Mouse (Mus musculus) liver, embryonic 11.5 days (tissue): ENCODE measurements at regions not wholly inside any gene's neighbourhood (a gene's known extent, or its start where the extent isn't known, plus 50 kb on each side); places are given as distances from the start of the nearest gene placed in this dataset.

Experiments
- ATAC-seq: fragments of 200-750 bp; cut with Nextera tagmentation; replicated peaks from 2 replicates; pipeline ENCODE4 v1.8.0; 2017; ENCODE audit warnings: moderate number of reproducible peaks, mild to moderate bottlenecking, moderate TSS enrichment, moderate library complexity; ENCODE audit not compliant: low FRiP score
- DNase-seq: peaks from one replicate; pipeline ENCODE4 v3.0.0-alpha.2; 2017; ENCODE audit warnings: low spot score
- H3K27ac ChIP-seq: fragments of 300-500 bp; sonication (generic); 2 replicates; pipeline ENCODE4 v1.5.1; 2014; ENCODE audit warnings: mild to moderate bottlenecking, low read depth, low read length, control low read depth
- H3K27me3 ChIP-seq: fragments of 300-500 bp; sonication (generic); replicated peaks from 2 replicates; pipeline ENCODE4 v1.6.1; 2014; ENCODE audit warnings: low read length, mixed read lengths; ENCODE audit not compliant: control insufficient read depth, insufficient read depth
- H3K36me3 ChIP-seq: fragments of 300-500 bp; sonication (generic); 2 replicates; pipeline ENCODE4 v1.6.1; 2014; ENCODE audit warnings: mild to moderate bottlenecking, low read length, moderate library complexity, mixed read lengths; ENCODE audit not compliant: control insufficient read depth, insufficient read depth
- H3K4me1 ChIP-seq: fragments of 300-500 bp; sonication (generic); replicated peaks from 2 replicates; pipeline ENCODE4 v1.6.1; 2014; ENCODE audit warnings: low read length, mixed read lengths; ENCODE audit not compliant: control insufficient read depth, insufficient read depth
- H3K4me2 ChIP-seq: fragments of 300-500 bp; sonication (generic); 2 replicates; pipeline ENCODE4 v1.6.1; 2014; ENCODE audit warnings: mild to moderate bottlenecking, control low read depth, moderate library complexity
- H3K4me3 ChIP-seq: fragments of 300-500 bp; sonication (generic); 2 replicates; pipeline ENCODE4 v1.5.1; 2014; ENCODE audit warnings: low read depth, low read length, control low read depth
- H3K9ac ChIP-seq: fragments of 300-500 bp; sonication (generic); 2 replicates; pipeline ENCODE4 v1.6.1; 2014; ENCODE audit warnings: low read depth, low read length, control low read depth
- H3K9me3 ChIP-seq: fragments of 300-500 bp; sonication (generic); 2 replicates; pipeline ENCODE4 v1.6.1; 2016; ENCODE audit warnings: low read length, inconsistent platforms, mixed read lengths; ENCODE audit not compliant: control insufficient read depth
- WGBS: fragments of 180-500 bp; shearing (Covaris S2); extraction: QIAGEN DNeasy Blood & Tissue Kit; methylation state at CpG from one replicate; pipeline ENCODE4 v1.1.7; 2014; 5-methylcytosine and 5-hydroxymethylcytosine counted together

GRCm38 (mm10) chr1:91626090-91626489 lies 85.7 kb downstream of the Asb1 start:
- Histone ChIP-seq H3K27me3 (no peaks in the 10 kb centered on the region), H3K4me1 (no peaks in the 10 kb centered on the region), H3K27ac (no peak overlapping the region), H3K36me3 (no peaks in the 10 kb centered on the region), H3K4me2 (no peak overlapping the region), H3K9me3 (no peaks in the 10 kb centered on the region), H3K9ac (no peak overlapping the region), H3K4me3 (no peak overlapping the region)
- ATAC-seq (no peak), DNase-seq (no peak)
- WGBS = 61% methylated on average over 11 of the region's 11 CpGs

GRCm38 (mm10) chr1:91630206-91630605 lies 89.9 kb downstream of the Asb1 start:
- Histone ChIP-seq H3K27ac (no peak overlapping the region), H3K27me3 (no peaks in the 10 kb centered on the region), H3K4me3 (no peak overlapping the region), H3K9ac (no peak overlapping the region), H3K9me3 (no peaks in the 10 kb centered on the region), H3K4me2 (no peak overlapping the region), H3K36me3 (no peaks in the 10 kb centered on the region), H3K4me1 (no peaks in the 10 kb centered on the region)
- 72% methylated on average over 12 of the region's 12 CpGs for WGBS
- ATAC-seq (no peak), DNase-seq (no peak)

- H3K4me2 ChIP-seq = no peak overlapping the region
- DNase-seq (no peak), ATAC-seq (no peak)
- no peak overlapping the region for H3K27ac ChIP-seq
- H3K4me3 ChIP-seq = no peak overlapping the region
- H3K27me3 ChIP-seq = no peaks in the 10 kb centered on the region
- no peaks in the 10 kb centered on the region for H3K4me1 ChIP-seq
- 75% methylated on average over 6 of the region's 6 CpGs for WGBS
- no peak overlapping the region for H3K9ac ChIP-seq
- no peaks in the 10 kb centered on the region for H3K36me3 ChIP-seq
- H3K9me3 ChIP-seq = no peaks in the 10 kb centered on the region
Measured at GRCm38 (mm10) chr1:91630871-91631410, 90.6 kb downstream of the Asb1 start.

GRCm38 (mm10) chr1:91632906-91633493 lies 92.7 kb downstream of the Asb1 start:
- DNase-seq = no peak
- ATAC-seq = no peak
- WGBS = 83% methylated on average over 15 of the region's 15 CpGs
- no peak overlapping the region for H3K9ac ChIP-seq
- no peak overlapping the region for H3K4me3 ChIP-seq
- H3K36me3 ChIP-seq = no peaks in the 10 kb centered on the region
- no peaks in the 10 kb centered on the region for H3K9me3 ChIP-seq
- no peaks in the 10 kb centered on the region for H3K27me3 ChIP-seq
- no peak overlapping the region for H3K27ac ChIP-seq
- no peaks in the 10 kb centered on the region for H3K4me1 ChIP-seq
- no peak overlapping the region for H3K4me2 ChIP-seq

GRCm38 (mm10) chr1:91636571-91636970 lies 96.2 kb downstream of the Asb1 start:
- no peaks in the 10 kb centered on the region for H3K27me3 ChIP-seq
- ATAC-seq (no peak), DNase-seq (no peak)
- H3K9me3 ChIP-seq = no peaks in the 10 kb centered on the region
- no peak overlapping the region for H3K4me3 ChIP-seq
- no peak overlapping the region for H3K9ac ChIP-seq
- H3K4me2 ChIP-seq = no peak overlapping the region
- H3K36me3 ChIP-seq = no peaks in the 10 kb centered on the region
- WGBS = 72% methylated on average over 2 of the region's 2 CpGs
- H3K27ac ChIP-seq = no peak overlapping the region
- no peaks in the 10 kb centered on the region for H3K4me1 ChIP-seq

GRCm38 (mm10) chr1:91640551-91640950 lies 100.2 kb downstream of the Asb1 start:
- Histone ChIP-seq H3K4me2 (no peak overlapping the region), H3K9ac (no peak overlapping the region), H3K36me3 (no peaks in the 10 kb centered on the region), H3K4me1 (no peaks in the 10 kb centered on the region), H3K27ac (no peak overlapping the region), H3K9me3 (no peaks in the 10 kb centered on the region), H3K4me3 (no peak overlapping the region), H3K27me3 (no peaks in the 10 kb centered on the region)
- DNase-seq (no peak), ATAC-seq (no peak)
- WGBS = 58% methylated on average over 5 of the region's 5 CpGs

- Histone ChIP-seq H3K27ac (no peak overlapping the region), H3K36me3 (no peaks in the 10 kb centered on the region), H3K9ac (no peak overlapping the region), H3K9me3 (no peaks in the 10 kb centered on the region), H3K4me2 (no peak overlapping the region), H3K4me1 (no peaks in the 10 kb centered on the region), H3K4me3 (no peak overlapping the region), H3K27me3 (no peaks in the 10 kb centered on the region)
- 84% methylated on average over 13 of the region's 15 CpGs for WGBS
- ATAC-seq (no peak), DNase-seq (no peak)
Measured at GRCm38 (mm10) chr1:91658991-91659441, 118.7 kb downstream of the Asb1 start.

GRCm38 (mm10) chr1:91659486-91659885 lies 119.1 kb downstream of the Asb1 start:
- no peaks in the 10 kb centered on the region for H3K36me3 ChIP-seq
- H3K4me1 ChIP-seq = no peaks in the 10 kb centered on the region
- no peak for DNase-seq
- ATAC-seq = no peak
- no peak overlapping the region for H3K9ac ChIP-seq
- no peak overlapping the region for H3K4me3 ChIP-seq
- 69% methylated on average over 8 of the region's 8 CpGs for WGBS
- no peak overlapping the region for H3K27ac ChIP-seq
- H3K27me3 ChIP-seq = no peaks in the 10 kb centered on the region
- no peaks in the 10 kb centered on the region for H3K9me3 ChIP-seq
- no peak overlapping the region for H3K4me2 ChIP-seq

GRCm38 (mm10) chr1:91663289-91663688 lies 122.9 kb downstream of the Asb1 start:
- H3K27ac ChIP-seq = no peak overlapping the region
- H3K4me3 ChIP-seq = no peak overlapping the region
- no peak overlapping the region for H3K4me2 ChIP-seq
- H3K9me3 ChIP-seq = no peaks in the 10 kb centered on the region
- no peaks in the 10 kb centered on the region for H3K4me1 ChIP-seq
- no peaks in the 10 kb centered on the region for H3K36me3 ChIP-seq
- ATAC-seq = no peak
- no peaks in the 10 kb centered on the region for H3K27me3 ChIP-seq
- no peak for DNase-seq
- H3K9ac ChIP-seq = no peak overlapping the region
- 78% methylated on average over 2 of the region's 2 CpGs for WGBS
